Mouse (Mus musculus): ENCODE measurements around the gene 4930562C15Rik. TPM values are rescaled to one million over a fixed set of nuclear protein-coding genes. Genes with fewer than 3 reads are reported as not detected.

4930562C15Rik gene
- total and polyA plus RNA-seq, 3 experiments: 0.12 to 0.21 TPM; not detected in 1

GRCm38 (mm10) chr16:4827639-4828038 is 7.6 kb upstream of the 4930562C15Rik start:
- DNase-seq (ENCODE audit: low read depth, low spot score): no peak
- Histone ChIP-seq H3K79me2 (ENCODE audit: control insufficient read depth, insufficient read depth, low read length, poor library complexity) (no peaks in the 10 kb centered on the region), H3K9ac (ENCODE audit: control insufficient read depth, low read depth, low read length, poor library complexity, severe bottlenecking) (no peak overlapping the region), H3K4me1 (ENCODE audit: control insufficient read depth in 1 of 2, insufficient read depth in 2 of 2, low read length in 2 of 2) (peaks cover 0 to 5% of the 10 kb centered on the region in 2 experiments; a peak in 3 of 4 replicates), H3K9me3 (replicated peaks; ENCODE audit: insufficient read depth, low read length) (no peaks in the 10 kb centered on the region), H3K27me3 (ENCODE audit: control insufficient read depth in 1 of 2, insufficient read depth in 2 of 2, low read length in 2 of 2) (peaks cover 0 to 4% of the 10 kb centered on the region in 2 experiments; a peak in 3 of 4 replicates), H3K4me3 (ENCODE audit: control insufficient read depth in 1 of 2, insufficient read depth in 1 of 2, low read depth in 2 of 2, low read length in 2 of 2) (no peak overlapping the region), H3K27ac (ENCODE audit: control insufficient read depth, low read depth, low read length) (no peak overlapping the region), H3K36me3 (ENCODE audit: control insufficient read depth in 1 of 2, insufficient read depth in 2 of 2, low read length in 2 of 2) (peaks cover 0 to 3% of the 10 kb centered on the region in 2 experiments; a peak in 1 of 4 replicates)
- TF ChIP-seq MXI1 (IDR thresholded peaks at IDR 0.05; ENCODE audit: low read depth, low read length) (no peak), EP300 (IDR thresholded peaks at IDR 0.05; ENCODE audit: low read depth in 1 of 2, low read length in 2 of 2) (no peak), CHD2 (IDR thresholded peaks at IDR 0.05; ENCODE audit: low read length) (no peak), MEF2A (IDR thresholded peaks at IDR 0.05; ENCODE audit: extremely low read depth, insufficient replicate concordance, low read depth, low read length, poor library complexity, severe bottlenecking) (no peak), POLR2AphosphoS5 (IDR thresholded peaks at IDR 0.05; ENCODE audit: borderline replicate concordance, low read depth, low read length) (no peak), MYB (IDR thresholded peaks at IDR 0.05; ENCODE audit: low read depth, low read length) (no peak), ELF1 (IDR thresholded peaks at IDR 0.05; ENCODE audit: low read depth, low read length) (no peak), CTCF (IDR thresholded peaks at IDR 0.05 in 2 of 3, conservative IDR thresholded peaks at IDR 0.05 in 1 of 3; ENCODE audit: control insufficient read depth in 1 of 3, insufficient read depth in 1 of 3, low read depth in 2 of 3, low read length in 3 of 3, poor library complexity in 1 of 3, severe bottlenecking in 1 of 3) (no peak), SMC3 (IDR thresholded peaks at IDR 0.05; ENCODE audit: low read depth, low read length) (no peak), USF2 (IDR thresholded peaks at IDR 0.05; ENCODE audit: borderline replicate concordance in 1 of 2, insufficient read depth in 1 of 2, low read depth in 1 of 2, low read length in 2 of 2) (no peak), MAFK (IDR thresholded peaks at IDR 0.05; ENCODE audit: borderline replicate concordance, low read depth, low read length) (no peak), RCOR1 (IDR thresholded peaks at IDR 0.05; ENCODE audit: low read depth, low read length) (no peak), RAD21 (IDR thresholded peaks at IDR 0.05; ENCODE audit: low read depth, low read length) (no peak), MYC (IDR thresholded peaks at IDR 0.05; ENCODE audit: low read depth, low read length) (no peak), ETS1 (IDR thresholded peaks at IDR 0.05; ENCODE audit: low read depth, low read length) (no peak), KAT2A (conservative IDR thresholded peaks at IDR 0.05; ENCODE audit: low read depth, low read length) (no peak), TCF12 (IDR thresholded peaks at IDR 0.05; ENCODE audit: low read depth, low read length) (no peak), HCFC1 (IDR thresholded peaks at IDR 0.05; ENCODE audit: low read depth, low read length) (no peak)

- Histone ChIP-seq H3K27ac (ENCODE audit: control insufficient read depth, low read depth, low read length) (no peak overlapping the region), H3K79me2 (ENCODE audit: control insufficient read depth, insufficient read depth, low read length, poor library complexity) (no peaks in the 10 kb centered on the region), H3K27me3 (ENCODE audit: control insufficient read depth in 1 of 2, insufficient read depth in 2 of 2, low read length in 2 of 2) (peaks cover 0 to 4% of the 10 kb centered on the region in 2 experiments; a peak in 3 of 4 replicates), H3K36me3 (ENCODE audit: control insufficient read depth in 1 of 2, insufficient read depth in 2 of 2, low read length in 2 of 2) (peaks cover 0 to 3% of the 10 kb centered on the region in 2 experiments; a peak in 1 of 4 replicates), H3K9me3 (replicated peaks; ENCODE audit: insufficient read depth, low read length) (no peaks in the 10 kb centered on the region), H3K4me3 (ENCODE audit: control insufficient read depth in 1 of 2, insufficient read depth in 1 of 2, low read depth in 2 of 2, low read length in 2 of 2) (no peak overlapping the region), H3K9ac (ENCODE audit: control insufficient read depth, low read depth, low read length, poor library complexity, severe bottlenecking) (no peak overlapping the region), H3K4me1 (ENCODE audit: control insufficient read depth in 1 of 2, insufficient read depth in 2 of 2, low read length in 2 of 2) (peaks cover 0 to 7% of the 10 kb centered on the region in 2 experiments; a peak in 3 of 4 replicates)
- TF ChIP-seq HCFC1 (IDR thresholded peaks at IDR 0.05; ENCODE audit: low read depth, low read length) (no peak), NRF1 (IDR thresholded peaks at IDR 0.05; ENCODE audit: insufficient read depth, low read depth, low read length, poor library complexity, severe bottlenecking) (no peak), POLR2AphosphoS2 (IDR thresholded peaks at IDR 0.05; ENCODE audit: low read length) (no peak), ELF1 (IDR thresholded peaks at IDR 0.05; ENCODE audit: low read depth, low read length) (no peak), SMC3 (IDR thresholded peaks at IDR 0.05; ENCODE audit: low read depth, low read length) (no peak), JUND (IDR thresholded peaks at IDR 0.05; ENCODE audit: low read depth, low read length) (no peak), RCOR1 (IDR thresholded peaks at IDR 0.05; ENCODE audit: low read depth, low read length) (no peak), MEF2A (IDR thresholded peaks at IDR 0.05; ENCODE audit: extremely low read depth, insufficient replicate concordance, low read depth, low read length, poor library complexity, severe bottlenecking) (no peak), EP300 (IDR thresholded peaks at IDR 0.05; ENCODE audit: low read depth in 1 of 2, low read length in 2 of 2) (no peak)
- DNase-seq (ENCODE audit: low read depth, low spot score): no peak
Observed at GRCm38 (mm10) chr16:4829271-4829900, 5.8 kb upstream of the 4930562C15Rik start.
